Mouse (Mus musculus): ENCODE data around the gene Smg7.

Smg7 gene

DNA sequence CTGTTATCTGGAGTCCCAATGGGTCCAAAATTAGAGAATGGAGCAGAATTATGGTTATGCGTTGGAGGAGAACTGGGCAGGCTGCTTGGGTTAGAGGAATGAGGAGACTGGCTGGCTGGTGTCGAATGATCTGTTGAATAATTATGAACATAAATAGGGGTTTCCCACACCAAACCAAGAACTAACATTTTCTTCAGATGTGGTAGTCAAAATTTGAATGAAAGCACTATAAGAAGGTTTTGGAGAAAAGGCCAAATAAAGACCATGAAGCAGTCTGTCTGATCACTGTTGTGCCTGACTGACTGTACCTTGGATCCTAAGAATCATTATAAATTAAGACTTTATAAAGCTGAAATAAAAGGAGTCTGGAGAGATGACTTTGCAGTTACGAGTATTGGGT, 62.1 kb downstream of the Smg7 start:
- DNase-seq (ENCODE audit: low spot score in 2 of 2): no peak

- no peak for DNase-seq (ENCODE audit: low spot score in 2 of 2)
Measured at GRCm38 (mm10) chr1:152838841-152839240, 63.6 kb downstream of the Smg7 start.

GRCm38 (mm10) chr1:152838026-152838702, 64.3 kb downstream of the Smg7 start:
- no peak for DNase-seq (ENCODE audit: low spot score in 2 of 2)

DNA sequence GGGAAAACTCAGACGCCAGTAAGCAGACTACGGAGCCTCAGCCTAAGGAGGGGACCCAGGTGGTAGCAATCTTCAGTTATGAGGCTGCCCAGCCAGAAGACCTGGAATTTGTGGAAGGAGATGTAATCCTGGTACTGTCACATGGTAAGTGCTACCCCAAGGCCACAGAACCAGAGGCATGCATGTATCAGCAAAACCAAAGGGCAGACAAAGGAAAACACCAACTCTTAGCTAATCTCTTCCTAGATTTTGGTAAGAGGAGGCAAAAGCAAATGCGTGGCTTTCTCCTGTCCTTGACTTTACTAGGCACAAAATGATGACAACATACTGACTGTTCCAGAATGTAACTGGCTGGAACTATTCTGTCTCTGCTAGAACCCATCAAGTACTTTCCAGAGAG, 67.4 kb downstream of the Smg7 start:
- DNase-seq (ENCODE audit: low spot score in 2 of 2): no peak

DNA sequence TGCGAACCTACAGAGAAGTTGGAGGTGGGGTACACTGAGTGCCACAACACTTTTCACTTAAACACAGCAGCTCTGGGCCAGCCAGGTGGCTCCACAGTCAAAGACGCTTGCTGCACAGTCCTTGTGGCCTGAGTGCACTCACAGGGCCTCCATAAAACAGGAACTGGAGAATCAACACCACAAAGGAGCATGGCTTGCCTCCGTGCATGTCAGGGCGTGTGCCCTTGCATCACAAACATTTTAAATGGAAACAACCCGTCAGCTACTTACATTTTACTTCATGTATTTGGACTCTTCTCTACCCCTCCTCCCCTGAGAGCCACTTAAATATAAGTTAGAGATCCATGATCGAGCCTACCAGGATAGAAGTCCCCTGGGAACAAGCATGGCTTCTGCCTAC, 70.1 kb downstream of the Smg7 start:
- no peak for DNase-seq (ENCODE audit: low spot score in 2 of 2)

GRCm38 (mm10) chr1:152831619-152832018, 70.8 kb downstream of the Smg7 start:
- DNase-seq (ENCODE audit: low spot score in 2 of 2): no peak

DNA sequence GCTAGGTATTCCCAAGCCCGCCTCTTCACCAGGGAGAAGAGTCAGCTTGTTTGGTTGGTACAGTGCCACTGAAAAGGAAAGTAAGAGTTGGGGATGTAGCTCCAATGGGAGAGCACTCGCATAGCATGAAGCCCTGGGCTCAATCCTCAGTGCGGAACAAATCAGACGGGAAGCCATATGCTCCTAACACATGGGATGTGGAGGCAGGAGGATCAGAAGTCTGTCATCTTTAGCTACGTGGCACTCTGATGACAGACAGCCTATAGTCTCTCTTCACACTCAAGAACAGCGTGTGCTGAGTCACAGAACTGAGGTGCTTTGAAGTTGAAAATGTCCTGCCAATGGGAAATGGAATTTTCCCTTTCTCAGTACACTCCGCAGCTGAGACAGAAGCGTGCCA, 71.4 kb downstream of the Smg7 start:
- DNase-seq (ENCODE audit: low spot score in 2 of 2): no peak

GRCm38 (mm10) chr1:152830054-152830453, 72.4 kb downstream of the Smg7 start:
- no peak for DNase-seq (ENCODE audit: low spot score in 2 of 2)

DNA sequence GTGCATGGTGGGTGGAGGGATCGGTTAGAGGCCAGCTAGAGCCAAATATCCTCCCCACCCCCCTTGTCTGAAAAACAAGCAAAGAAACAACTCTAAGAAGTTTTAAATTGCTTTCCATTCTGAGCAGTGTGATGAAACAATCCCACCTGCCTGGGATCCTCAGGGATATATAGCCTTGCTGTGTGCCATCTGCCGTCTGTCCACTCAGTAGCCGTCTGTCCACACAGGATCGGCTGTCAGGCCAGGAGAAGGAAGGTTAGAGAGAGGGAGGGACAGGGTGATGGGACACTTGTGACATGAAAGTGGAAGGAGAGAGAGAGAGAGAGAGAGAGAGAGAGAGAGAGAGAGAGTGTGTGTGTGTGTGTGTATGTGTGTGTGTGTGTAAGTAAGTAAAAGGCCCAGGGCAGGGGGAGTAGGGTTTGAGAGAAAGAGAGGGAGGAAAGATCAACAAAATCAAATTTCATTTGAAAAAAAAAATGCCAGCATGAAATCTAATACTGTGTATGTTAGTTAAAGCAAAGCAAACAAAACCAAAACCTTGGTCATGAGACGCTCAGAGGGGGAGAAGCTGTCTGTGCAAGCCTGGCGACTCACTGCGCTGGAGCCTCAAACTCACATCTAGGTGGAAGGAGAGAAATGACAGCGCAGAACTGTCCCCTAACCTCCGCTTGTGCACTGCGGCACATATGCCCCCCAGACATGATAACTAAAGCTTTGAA, 73.7 kb downstream of the Smg7 start:
- DNase-seq (ENCODE audit: low spot score in 2 of 2): no peak

DNA sequence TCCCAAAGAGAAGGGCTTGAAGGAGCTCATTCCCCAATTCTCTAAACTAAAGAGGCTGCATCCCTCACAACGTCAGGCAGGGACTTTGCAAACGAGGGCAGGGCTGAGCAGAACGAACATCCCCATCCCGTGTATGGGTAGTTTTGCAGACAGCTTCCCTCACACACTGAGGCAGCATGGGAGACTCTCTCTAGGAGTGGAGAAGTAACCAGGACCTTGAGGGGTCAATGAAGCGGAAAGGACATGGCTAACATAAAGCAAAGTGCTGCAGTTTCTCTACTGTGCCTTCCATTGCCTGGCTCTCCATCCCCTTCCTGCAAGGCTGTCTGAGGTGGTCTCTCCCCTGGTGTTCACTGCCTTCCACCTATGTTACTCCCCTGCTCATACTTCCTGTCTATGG, 74.3 kb downstream of the Smg7 start:
- DNase-seq (ENCODE audit: low spot score in 2 of 2): no peak

DNA sequence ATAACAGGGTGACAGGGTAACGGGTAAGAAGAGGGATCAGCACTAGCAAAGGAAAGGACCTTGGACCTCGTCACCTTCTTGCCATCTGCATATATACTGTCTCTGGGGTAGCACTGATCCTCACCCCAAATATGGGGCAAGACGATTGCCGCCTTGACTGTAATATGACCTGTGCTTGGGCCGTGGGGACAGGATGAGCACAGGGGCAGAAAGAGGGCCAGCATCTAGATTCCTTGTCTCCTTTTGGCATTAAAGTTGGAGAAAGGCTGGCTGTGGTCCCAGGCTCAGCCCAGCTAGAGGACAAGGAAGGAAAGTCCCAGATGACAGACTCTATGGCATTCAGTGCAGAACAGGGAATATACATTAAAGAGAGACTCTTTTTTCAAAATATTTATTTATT, 76.0 kb downstream of the Smg7 start:
- no peak for DNase-seq (ENCODE audit: low spot score in 2 of 2)

DNA sequence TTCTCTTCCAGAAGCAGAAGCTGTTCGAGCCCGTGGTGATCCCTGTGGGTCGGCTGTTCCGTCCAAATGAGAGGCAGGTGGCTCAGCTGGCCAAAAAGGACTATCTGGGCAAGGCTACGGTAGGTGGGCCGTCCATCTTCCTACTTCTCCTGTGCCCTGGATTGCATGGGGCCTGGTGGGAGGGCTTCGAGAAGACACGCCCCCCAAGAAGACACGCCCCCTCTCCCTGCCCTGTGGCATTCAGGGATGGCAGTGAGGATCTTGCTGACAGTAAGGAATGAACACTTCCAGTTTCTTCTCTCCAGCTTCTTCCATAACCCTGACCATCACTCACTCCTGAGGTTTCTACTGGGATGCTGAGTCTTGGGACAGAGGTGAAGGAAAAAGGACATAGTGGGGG, 78.2 kb downstream of the Smg7 start:
- no peak for DNase-seq (ENCODE audit: low spot score in 2 of 2)

DNA sequence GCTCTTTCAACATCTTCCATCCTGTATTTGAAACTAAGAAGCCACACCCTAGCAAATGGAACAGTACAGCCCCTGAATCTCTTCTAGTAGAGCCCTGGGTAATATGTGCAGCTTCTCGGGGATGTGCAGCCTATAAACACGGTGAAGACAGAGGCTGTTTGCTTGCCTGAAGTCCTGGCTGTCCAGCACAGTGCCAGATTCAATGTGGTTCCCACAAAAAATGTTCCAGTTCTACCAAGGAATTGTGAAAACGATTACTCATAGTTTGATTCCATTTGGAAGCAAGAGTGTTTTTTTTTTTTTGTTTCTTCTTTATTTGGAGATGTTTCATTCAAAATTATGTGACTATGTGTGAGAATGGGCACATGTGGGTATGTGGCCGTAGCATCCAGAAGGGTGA, 80.7 kb downstream of the Smg7 start:
- no peak for DNase-seq (ENCODE audit: low spot score in 2 of 2)

DNA sequence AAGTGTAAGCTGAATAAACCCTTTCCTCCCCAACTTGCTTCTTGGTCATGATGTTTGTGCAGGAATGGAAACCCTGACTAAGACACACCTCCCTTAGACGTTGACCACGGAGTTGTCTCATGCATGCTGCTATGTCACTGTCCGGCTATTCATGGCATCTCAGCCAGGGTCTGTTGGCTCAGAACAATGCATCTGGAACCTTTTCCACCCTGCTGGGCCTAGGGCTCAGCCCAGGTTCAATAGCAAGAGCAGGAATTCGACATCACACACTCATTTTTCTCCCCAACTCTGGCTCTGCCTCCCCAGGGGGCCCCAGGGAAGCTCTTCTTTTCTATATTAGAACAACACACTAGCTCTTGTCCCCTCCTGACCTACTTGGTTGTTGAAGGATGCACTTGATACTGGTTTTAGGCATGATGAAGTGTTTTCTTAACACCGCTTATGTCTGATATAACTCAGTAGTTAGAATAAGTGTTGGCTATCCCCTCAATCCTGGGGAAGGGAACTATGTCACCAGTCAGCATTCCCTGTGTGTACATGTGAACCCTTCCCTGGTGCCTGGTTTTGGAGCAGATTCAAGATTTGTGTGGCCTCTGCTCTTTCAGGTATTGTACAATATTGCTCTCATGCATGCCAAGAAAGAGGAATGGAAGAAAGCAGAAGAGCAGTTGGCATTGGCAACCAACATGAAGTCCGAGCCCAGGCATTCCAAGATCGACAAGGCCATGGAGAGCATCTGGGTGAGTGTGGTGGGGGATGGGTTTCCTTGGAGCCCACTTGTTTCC, 81.3 kb downstream of the Smg7 start:
- no peak for DNase-seq (ENCODE audit: low spot score in 2 of 2)

GRCm38 (mm10) chr1:152819558-152819957, 82.9 kb downstream of the Smg7 start:
- DNase-seq (ENCODE audit: low spot score in 2 of 2): no peak

DNA sequence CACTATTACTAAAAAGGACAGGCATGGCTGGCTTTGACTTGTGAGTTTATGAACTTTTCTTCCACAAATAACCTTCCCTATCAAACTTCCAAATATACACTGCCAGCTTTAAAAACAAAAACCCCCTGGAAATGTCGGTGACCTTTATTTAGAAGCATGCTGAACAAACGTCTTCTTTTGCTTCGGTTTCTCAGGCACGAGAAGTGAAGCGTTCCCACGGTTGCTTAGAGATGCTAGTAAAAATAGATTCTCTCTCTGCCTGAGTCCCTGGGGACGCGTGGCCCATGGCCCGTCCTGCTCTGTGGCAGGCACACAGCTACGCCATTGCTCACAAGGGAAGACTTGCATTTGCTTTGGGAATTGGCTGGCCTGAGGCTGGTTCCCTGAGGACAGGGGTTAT, 84.7 kb downstream of the Smg7 start:
- no peak for DNase-seq (ENCODE audit: low spot score in 2 of 2)

DNA sequence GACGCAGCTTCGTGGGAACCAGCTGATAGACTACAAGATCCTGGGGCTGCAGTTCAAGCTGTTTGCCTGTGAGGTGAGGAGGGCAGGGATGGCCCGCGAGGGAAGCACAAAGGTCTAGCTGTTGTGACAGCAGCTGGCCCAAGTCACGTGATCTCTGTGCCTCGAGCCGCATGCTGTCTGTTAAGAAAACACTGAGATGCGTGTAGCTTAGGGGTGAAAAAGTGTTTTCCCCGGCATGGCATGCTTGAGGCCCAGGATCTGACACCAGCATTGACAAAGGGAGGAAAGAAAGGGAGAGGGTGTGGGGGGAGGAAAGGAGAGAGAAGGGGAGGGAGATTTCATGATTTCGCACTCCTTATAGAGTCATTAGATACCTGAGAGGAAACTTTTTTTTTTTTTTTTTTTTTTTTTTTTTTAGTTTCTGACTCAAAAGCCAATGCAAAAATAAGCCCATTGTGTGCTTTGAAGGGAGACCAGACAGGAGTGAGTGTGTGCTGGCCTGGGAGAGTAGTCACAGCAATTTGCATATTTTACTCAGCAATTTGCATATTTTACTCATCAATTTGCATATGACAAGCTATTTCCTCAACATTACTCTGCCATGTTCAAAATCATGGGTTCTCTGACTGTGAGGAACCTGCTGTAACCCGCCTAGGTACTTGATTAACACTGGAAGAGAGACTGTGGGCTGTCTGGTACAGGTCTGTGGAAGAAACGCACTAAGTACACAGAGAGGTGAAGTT, 85.2 kb downstream of the Smg7 start:
- DNase-seq (ENCODE audit: low spot score in 2 of 2): no peak

GRCm38 (mm10) chr1:152815265-152815701, 87.2 kb downstream of the Smg7 start:
- no peak for DNase-seq (ENCODE audit: low spot score in 2 of 2)

- DNase-seq (ENCODE audit: low spot score in 2 of 2): no peak
Measured at GRCm38 (mm10) chr1:152810533-152811439, 91.7 kb downstream of the Smg7 start.

- no peak for DNase-seq (ENCODE audit: low spot score in 2 of 2)
Measured at GRCm38 (mm10) chr1:152809541-152810252, 92.7 kb downstream of the Smg7 start.

DNA sequence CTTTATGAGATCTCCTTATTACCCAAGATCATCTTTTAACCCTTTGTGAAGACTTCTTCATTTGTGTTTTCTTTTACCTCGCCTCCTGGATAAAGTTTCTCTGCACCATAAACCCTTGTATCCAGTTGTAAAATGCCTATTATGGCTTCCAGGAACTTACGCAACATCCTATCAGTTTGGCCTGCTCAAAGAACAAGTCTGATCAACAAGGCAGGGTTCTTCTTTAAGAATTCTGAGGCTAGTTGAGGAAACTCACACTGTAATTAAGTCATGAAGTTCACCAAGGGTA, 94.1 kb downstream of the Smg7 start:
- no peak for DNase-seq (ENCODE audit: low spot score in 2 of 2)

Measured in thymus, postnatal 10 days (tissue).